Mouse (Mus musculus) liver, embryonic 14.5 days (tissue): ENCODE measurements around the gene Pask.

Experiments used
- CTCF ChIP-seq: IDR thresholded peaks from 2 replicates; pipeline ENCODE4 v1.5.1; 2016; ENCODE audit warnings: antibody characterized with exemption, low read depth, control low read depth
- EP300 ChIP-seq: IDR thresholded peaks from 2 replicates; pipeline ENCODE4 v1.6.1; 2016; ENCODE audit warnings: antibody characterized with exemption, low read depth

- TF ChIP-seq EP300 (no peak), CTCF (no peak)
These were observed 3.9 kb upstream of the Pask start for GRCm38 (mm10) chr1:93347176-93347575.
